Mouse (Mus musculus): ENCODE data around the gene Prdm2. TPM values are rescaled to one million over a fixed set of nuclear protein-coding genes. Genes with fewer than 3 reads are reported as not detected.
A peak's percentile ranks its signal among the peaks of the same experiment; 100 is the strongest.

Gene Prdm2
- polyA plus RNA-seq, 1 experiment from 2014 or later, result 2.8 TPM

DNA sequence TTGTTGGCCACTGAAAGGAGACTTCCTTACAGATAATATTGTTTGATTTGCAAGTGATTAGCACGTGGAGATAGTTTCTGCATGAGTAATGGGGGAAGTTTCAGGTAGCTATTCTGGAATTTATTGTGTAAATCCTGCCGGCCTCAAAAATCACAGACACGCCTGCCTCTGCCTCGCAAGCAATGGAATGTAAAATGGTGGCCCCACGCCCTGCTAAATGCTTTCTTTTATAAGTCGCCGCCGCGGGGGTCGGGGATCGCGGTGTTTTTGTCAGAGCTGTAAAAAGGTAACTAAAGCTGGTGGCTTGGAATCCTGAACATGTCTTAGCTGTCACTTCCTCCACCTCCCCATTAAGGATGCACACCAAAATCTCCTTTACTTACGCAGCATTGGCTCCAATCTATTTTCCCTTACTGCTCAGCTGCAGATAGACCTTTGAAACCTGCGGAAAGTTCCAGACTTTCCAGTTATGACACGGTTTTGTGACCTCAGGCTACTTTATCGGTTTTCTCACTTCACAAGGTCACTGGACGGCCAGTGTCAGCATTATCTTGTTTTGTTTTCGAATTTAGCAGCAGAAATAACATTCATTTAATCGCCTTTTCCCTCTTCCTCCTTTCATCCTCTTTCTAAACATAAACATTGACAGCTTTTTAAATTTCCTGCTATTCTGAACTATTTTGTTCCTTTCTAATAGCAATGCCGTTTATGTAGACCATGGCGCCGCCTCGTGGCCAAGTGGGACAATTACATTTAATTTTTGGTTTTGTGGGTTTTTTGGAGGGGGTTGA lies 25.6 kb upstream of the Prdm2 start:
- 21% methylated on average over 23 of the region's 23 CpGs for WGBS (ENCODE audit: insufficient replicate concordance)
- Histone ChIP-seq H3K4me3 (replicated peaks) (peak overlapping the region; percentile 28), H3K9ac (no peak overlapping the region), H3K4me1 (replicated peaks) (peaks cover 5% of the 10 kb centered on the region; the same call in 1 of the 2 replicates), H3K9me3 (replicated peaks) (peaks cover 4% of the 10 kb centered on the region; the same call in 1 of the 2 replicates), H3K27ac (replicated peaks) (0 out of 2 replicates have a peak overlapping the region, but pooled peaks have one; percentile 24), H3K36me3 (replicated peaks) (no peaks in the 10 kb centered on the region), H3K4me2 (peak overlapping the region; percentile 55), H3K27me3 (no peaks in the 10 kb centered on the region)
- no peak for ATAC-seq (ENCODE audit: insufficient read depth)

DNA sequence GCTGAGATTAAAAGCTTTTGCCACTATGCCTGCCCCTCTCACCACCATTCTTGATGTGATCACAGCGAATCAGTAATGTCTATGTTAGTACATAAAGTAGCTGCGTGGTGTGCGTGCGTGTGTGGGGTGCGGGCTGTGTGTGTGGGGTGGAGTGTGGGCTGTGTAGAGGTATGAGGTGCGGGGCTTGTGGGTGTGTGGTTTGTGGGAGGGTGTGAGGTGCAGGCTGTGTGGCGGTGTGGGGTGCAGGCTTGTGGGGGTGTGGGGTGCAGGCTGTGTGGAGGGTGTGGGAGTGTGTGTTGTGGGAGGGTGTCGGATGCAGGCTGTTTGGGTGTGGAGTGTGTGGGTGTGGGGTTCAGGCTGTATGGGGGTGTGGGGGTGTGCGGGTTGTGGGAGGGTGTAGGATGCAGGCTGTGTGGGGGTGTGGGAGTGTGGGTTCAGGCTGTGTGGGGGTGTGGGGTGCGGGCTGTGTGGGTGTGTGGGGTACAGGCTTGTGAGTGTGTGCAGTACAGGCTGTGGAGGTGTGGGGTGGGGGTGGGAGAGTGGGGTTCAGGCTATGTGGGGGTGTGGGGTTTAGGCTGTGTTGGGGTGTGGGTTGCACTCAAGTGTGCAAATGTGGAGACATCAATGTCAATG lies 19.1 kb upstream of the Prdm2 start:
- Histone ChIP-seq H3K4me2 (no peak overlapping the region), H3K27me3 (no peaks in the 10 kb centered on the region), H3K9ac (no peak overlapping the region), H3K4me1 (replicated peaks) (no peaks in the 10 kb centered on the region), H3K9me3 (replicated peaks) (peaks cover 4% of the 10 kb centered on the region; the same call in 1 of the 2 replicates), H3K27ac (replicated peaks) (no peak overlapping the region), H3K36me3 (replicated peaks) (no peaks in the 10 kb centered on the region), H3K4me3 (replicated peaks) (no peak overlapping the region)
- 69% methylated on average over 10 of the region's 10 CpGs for WGBS (ENCODE audit: insufficient replicate concordance)
- no peak for ATAC-seq (ENCODE audit: insufficient read depth)

DNA sequence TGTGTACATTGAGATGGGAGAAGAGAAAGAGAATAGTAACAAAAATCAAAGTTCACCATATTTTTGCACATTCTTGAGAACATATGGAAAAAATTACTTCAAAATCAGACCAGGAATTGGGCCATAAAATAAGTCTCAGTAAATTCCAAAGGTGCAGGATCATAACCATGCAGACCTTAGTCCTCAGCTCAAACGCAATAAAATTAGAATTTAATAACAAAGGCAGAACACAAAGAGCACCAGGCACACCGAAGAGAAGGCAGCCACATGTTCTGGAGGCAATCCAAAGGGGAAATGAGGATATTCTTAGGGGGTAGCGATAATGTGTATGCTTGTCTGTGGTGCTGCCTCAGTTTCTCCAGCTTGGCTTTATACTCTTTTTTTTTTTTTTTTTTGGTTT lies 18.3 kb upstream of the Prdm2 start:
- Histone ChIP-seq H3K4me3 (replicated peaks) (no peak overlapping the region), H3K27me3 (no peaks in the 10 kb centered on the region), H3K4me1 (replicated peaks) (no peaks in the 10 kb centered on the region), H3K9me3 (replicated peaks) (peaks cover 4% of the 10 kb centered on the region; the same call in 1 of the 2 replicates), H3K27ac (replicated peaks) (no peak overlapping the region), H3K9ac (no peak overlapping the region), H3K36me3 (replicated peaks) (no peaks in the 10 kb centered on the region), H3K4me2 (no peak overlapping the region)
- ATAC-seq (ENCODE audit: insufficient read depth), result no peak
- 72% methylated on average over 3 of the region's 3 CpGs for WGBS (ENCODE audit: insufficient replicate concordance)

DNA sequence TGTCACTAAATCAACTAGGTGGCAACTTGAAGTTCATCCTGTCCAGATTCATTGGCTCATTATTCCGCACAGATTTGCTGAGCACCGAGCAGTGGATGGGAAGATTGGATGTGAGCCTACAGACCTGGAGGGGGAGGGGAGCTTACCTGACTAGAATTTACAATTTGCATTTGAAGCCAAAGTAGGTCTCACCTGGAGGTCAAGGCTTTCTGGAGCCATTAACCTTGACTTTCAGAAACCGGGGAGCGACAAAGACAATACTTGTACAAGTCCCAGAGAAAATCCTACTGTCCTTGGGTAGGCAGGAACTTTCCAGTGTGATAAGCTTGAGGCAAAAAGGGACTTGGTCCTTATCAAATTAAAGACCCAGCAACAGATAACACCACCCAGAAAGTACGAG lies 15.2 kb upstream of the Prdm2 start:
- Histone ChIP-seq H3K9me3 (replicated peaks) (no peaks in the 10 kb centered on the region), H3K27me3 (no peaks in the 10 kb centered on the region), H3K36me3 (replicated peaks) (no peaks in the 10 kb centered on the region), H3K4me3 (replicated peaks) (no peak overlapping the region), H3K9ac (no peak overlapping the region), H3K4me1 (replicated peaks) (no peaks in the 10 kb centered on the region), H3K27ac (replicated peaks) (no peak overlapping the region), H3K4me2 (no peak overlapping the region)
- 53% methylated on average over 5 of the region's 5 CpGs for WGBS (ENCODE audit: insufficient replicate concordance)
- no peak for ATAC-seq (ENCODE audit: insufficient read depth)

DNA sequence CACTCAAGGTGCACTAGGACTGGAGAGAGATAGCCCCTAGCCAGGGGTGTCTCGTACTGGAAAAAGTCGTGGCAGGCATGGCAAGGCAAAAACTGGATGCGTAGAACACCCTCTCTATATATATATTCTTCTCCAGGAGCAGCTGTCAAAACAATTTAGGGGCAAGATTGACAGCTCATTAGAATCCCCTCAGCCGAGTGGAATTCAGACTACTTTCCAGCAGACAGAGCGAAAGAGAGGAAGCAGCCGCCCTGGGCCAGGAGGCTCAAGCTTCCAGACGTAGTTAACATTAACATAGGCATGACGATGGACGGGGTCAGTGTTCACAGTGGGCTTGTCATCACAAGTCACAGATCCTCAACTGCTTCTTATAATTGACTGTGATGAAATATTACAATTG lies 13.1 kb upstream of the Prdm2 start:
- H3K27me3 ChIP-seq, result no peaks in the 10 kb centered on the region
- H3K4me3 ChIP-seq (replicated peaks), result no peak overlapping the region
- ATAC-seq (ENCODE audit: insufficient read depth), result no peak
- H3K36me3 ChIP-seq (replicated peaks), result no peaks in the 10 kb centered on the region
- H3K9ac ChIP-seq, result no peak overlapping the region
- H3K27ac ChIP-seq (replicated peaks), result no peak overlapping the region
- H3K4me1 ChIP-seq (replicated peaks), result no peaks in the 10 kb centered on the region
- no peak overlapping the region for H3K4me2 ChIP-seq
- H3K9me3 ChIP-seq (replicated peaks), result no peaks in the 10 kb centered on the region
- WGBS (ENCODE audit: insufficient replicate concordance), result 55% methylated on average over 9 of the region's 9 CpGs

- Histone ChIP-seq H3K9ac (no peak overlapping the region), H3K36me3 (replicated peaks) (no peaks in the 10 kb centered on the region), H3K4me1 (replicated peaks) (no peaks in the 10 kb centered on the region), H3K4me3 (replicated peaks) (no peak overlapping the region), H3K9me3 (replicated peaks) (no peaks in the 10 kb centered on the region), H3K27me3 (no peaks in the 10 kb centered on the region), H3K4me2 (no peak overlapping the region), H3K27ac (replicated peaks) (no peak overlapping the region)
- WGBS (ENCODE audit: insufficient replicate concordance), result 27% methylated on average over 9 of the region's 9 CpGs
- no peak for ATAC-seq (ENCODE audit: insufficient read depth)
Observed at GRCm38 (mm10) chr4:143219316-143219751, 6.5 kb upstream of the Prdm2 start.

- 40% methylated on average over 2 of the region's 2 CpGs for WGBS (ENCODE audit: insufficient replicate concordance)
- Histone ChIP-seq H3K4me3 (replicated peaks) (no peak overlapping the region), H3K9ac (no peak overlapping the region), H3K4me2 (no peak overlapping the region), H3K27ac (replicated peaks) (no peak overlapping the region), H3K27me3 (no peaks in the 10 kb centered on the region), H3K4me1 (replicated peaks) (no peaks in the 10 kb centered on the region), H3K36me3 (replicated peaks) (no peaks in the 10 kb centered on the region), H3K9me3 (replicated peaks) (no peaks in the 10 kb centered on the region)
- ATAC-seq (ENCODE audit: insufficient read depth), result no peak
Observed at GRCm38 (mm10) chr4:143218858-143219257, 6.1 kb upstream of the Prdm2 start.

- 70% methylated on average over 7 of the region's 7 CpGs for WGBS (ENCODE audit: insufficient replicate concordance)
- Histone ChIP-seq H3K4me3 (replicated peaks) (no peak overlapping the region), H3K27me3 (no peaks in the 10 kb centered on the region), H3K9ac (no peak overlapping the region), H3K4me2 (no peak overlapping the region), H3K4me1 (replicated peaks) (peaks cover 6% of the 10 kb centered on the region), H3K9me3 (replicated peaks) (no peaks in the 10 kb centered on the region), H3K27ac (replicated peaks) (no peak overlapping the region), H3K36me3 (replicated peaks) (no peaks in the 10 kb centered on the region)
- peak; percentile 49; the same call in 1 of the 2 replicates for ATAC-seq (ENCODE audit: insufficient read depth)
Observed at GRCm38 (mm10) chr4:143217189-143217588, 4.4 kb upstream of the Prdm2 start.

GRCm38 (mm10) chr4:143214221-143214797 lies 1.5 kb upstream of the Prdm2 start:
- Histone ChIP-seq H3K27ac (replicated peaks) (no peak overlapping the region), H3K4me1 (replicated peaks) (peaks cover 19% of the 10 kb centered on the region), H3K9me3 (replicated peaks) (no peaks in the 10 kb centered on the region), H3K9ac (no peak overlapping the region), H3K4me3 (replicated peaks) (no peak overlapping the region), H3K4me2 (no peak overlapping the region), H3K27me3 (no peaks in the 10 kb centered on the region), H3K36me3 (replicated peaks) (no peaks in the 10 kb centered on the region)
- 34% methylated on average over 3 of the region's 3 CpGs for WGBS (ENCODE audit: insufficient replicate concordance)
- ATAC-seq (ENCODE audit: insufficient read depth), result no peak

- Histone ChIP-seq H3K36me3 (replicated peaks) (no peaks in the 10 kb centered on the region), H3K4me2 (no peak overlapping the region), H3K4me3 (replicated peaks) (no peak overlapping the region), H3K9ac (no peak overlapping the region), H3K9me3 (replicated peaks) (no peaks in the 10 kb centered on the region), H3K4me1 (replicated peaks) (peaks cover 19% of the 10 kb centered on the region), H3K27ac (replicated peaks) (no peak overlapping the region), H3K27me3 (no peaks in the 10 kb centered on the region)
- WGBS (ENCODE audit: insufficient replicate concordance), result 51% methylated on average over 4 of the region's 4 CpGs
- no peak for ATAC-seq (ENCODE audit: insufficient read depth)
Observed at GRCm38 (mm10) chr4:143213571-143213970, 776 bp upstream of the Prdm2 start.

DNA sequence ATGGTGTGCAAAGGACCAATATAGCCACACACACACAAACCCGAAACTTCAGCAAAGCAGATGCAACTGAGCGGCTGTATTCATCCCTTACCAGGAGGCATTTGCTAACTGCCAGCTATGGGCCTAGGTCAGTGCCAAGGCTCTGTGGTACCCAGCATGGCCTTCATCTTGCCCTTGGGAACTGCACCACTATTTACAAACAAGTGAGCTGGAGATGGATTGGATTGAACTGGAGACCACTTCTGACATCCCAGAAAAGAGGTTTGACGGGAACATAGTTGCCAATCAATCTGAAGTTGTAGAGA lies 332 bp upstream of the Prdm2 start:
- Histone ChIP-seq H3K4me2 (peak overlapping the region; percentile 91), H3K9ac (peak overlapping the region; percentile 85), H3K27ac (replicated peaks) (peak overlapping the region; percentile 83), H3K27me3 (no peaks in the 10 kb centered on the region), H3K36me3 (replicated peaks) (no peaks in the 10 kb centered on the region), H3K4me3 (replicated peaks) (peak overlapping the region; percentile 84), H3K9me3 (replicated peaks) (no peaks in the 10 kb centered on the region), H3K4me1 (replicated peaks) (peaks cover 19% of the 10 kb centered on the region)
- 89% methylated on average over 3 of the region's 3 CpGs for WGBS (ENCODE audit: insufficient replicate concordance)
- ATAC-seq (ENCODE audit: insufficient read depth), result no peak
